Mouse (Mus musculus): ENCODE measurements around the gene Pcsk2. TPM values are rescaled to one million over a fixed set of nuclear protein-coding genes. Genes with fewer than 3 reads are reported as not detected.

Gene Pcsk2
- total RNA-seq, 1 experiment: 0.27 TPM

GRCm38 (mm10) chr2:143603071-143603470, 57.1 kb downstream of the Pcsk2 start:
- no peaks in the 10 kb centered on the region for H3K36me3 ChIP-seq (ENCODE audit: control insufficient read depth, insufficient read depth, low read length, poor library complexity, severe bottlenecking)
- DNase-seq (ENCODE audit: low read depth, low spot score): peak; percentile 39
- no peaks in the 10 kb centered on the region for H3K9me3 ChIP-seq (ENCODE audit: control insufficient read depth, insufficient read depth, low read depth, low read length)
- H3K4me3 ChIP-seq (ENCODE audit: insufficient read depth in 1 of 2, low read depth in 1 of 2, low read length in 2 of 2, poor library complexity in 1 of 2, severe bottlenecking in 1 of 2): no peak overlapping the region
- in situ Hi-C loops (cut with MboI; ENCODE audit: low sequenced_read_pairs in 2 of 2, unreplicated experiment in 2 of 2): no loop called here
- TF ChIP-seq HCFC1 (IDR thresholded peaks at IDR 0.05; ENCODE audit: borderline replicate concordance, insufficient read depth, low read length): no peak
- 0 out of 2 replicates have a peak, but pooled peaks have one; percentile 28 for TF ChIP-seq CHD2 (IDR thresholded peaks at IDR 0.05; ENCODE audit: low read depth, low read length)
- no peaks in the 10 kb centered on the region for H3K4me1 ChIP-seq (ENCODE audit: control insufficient read depth in 2 of 2, insufficient read depth in 2 of 2, low read length in 2 of 2, poor library complexity in 1 of 2)
- H3K27ac ChIP-seq (ENCODE audit: insufficient read depth, low read depth, low read length, poor library complexity, severe bottlenecking): no peak overlapping the region
- H3K9ac ChIP-seq (ENCODE audit: insufficient read depth, low read depth, low read length, poor library complexity, severe bottlenecking): no peak overlapping the region

GRCm38 (mm10) chr2:143603871-143604512, 58.0 kb downstream of the Pcsk2 start:
- peak; percentile 47 for DNase-seq (ENCODE audit: low read depth, low spot score)
- no peak for TF ChIP-seq HCFC1 (IDR thresholded peaks at IDR 0.05; ENCODE audit: borderline replicate concordance, insufficient read depth, low read length)
- TF ChIP-seq CHD2 (IDR thresholded peaks at IDR 0.05; ENCODE audit: low read depth, low read length): no peak
- no peak for TF ChIP-seq ZC3H11A (IDR thresholded peaks at IDR 0.05; ENCODE audit: borderline replicate concordance, low read depth, low read length)
- no peak for TF ChIP-seq MAFK (IDR thresholded peaks at IDR 0.05; ENCODE audit: insufficient read depth, low read depth, low read length)
- no peak for TF ChIP-seq ZNF384 (IDR thresholded peaks at IDR 0.05; ENCODE audit: low read depth, low read length)
- in situ Hi-C loops (cut with MboI; ENCODE audit: low sequenced_read_pairs in 2 of 2, unreplicated experiment in 2 of 2): no loop called here
- Histone ChIP-seq H3K9me3 (ENCODE audit: control insufficient read depth, insufficient read depth, low read depth, low read length) (no peaks in the 10 kb centered on the region), H3K4me1 (ENCODE audit: control insufficient read depth in 2 of 2, insufficient read depth in 2 of 2, low read length in 2 of 2, poor library complexity in 1 of 2) (no peaks in the 10 kb centered on the region), H3K9ac (ENCODE audit: insufficient read depth, low read depth, low read length, poor library complexity, severe bottlenecking) (no peak overlapping the region), H3K4me3 (ENCODE audit: insufficient read depth in 1 of 2, low read depth in 1 of 2, low read length in 2 of 2, poor library complexity in 1 of 2, severe bottlenecking in 1 of 2) (no peak overlapping the region), H3K36me3 (ENCODE audit: control insufficient read depth, insufficient read depth, low read length, poor library complexity, severe bottlenecking) (no peaks in the 10 kb centered on the region), H3K27ac (ENCODE audit: insufficient read depth, low read depth, low read length, poor library complexity, severe bottlenecking) (no peak overlapping the region)

- DNase-seq (ENCODE audit: low read depth, low spot score): no peak
- H3K4me1 ChIP-seq (ENCODE audit: control insufficient read depth in 2 of 2, insufficient read depth in 2 of 2, low read length in 2 of 2, poor library complexity in 1 of 2): no peaks in the 10 kb centered on the region
- no peaks in the 10 kb centered on the region for H3K9me3 ChIP-seq (ENCODE audit: control insufficient read depth, insufficient read depth, low read depth, low read length)
- in situ Hi-C loops (cut with MboI; ENCODE audit: low sequenced_read_pairs in 2 of 2, unreplicated experiment in 2 of 2): no loop called here
- H3K36me3 ChIP-seq (ENCODE audit: control insufficient read depth, insufficient read depth, low read length, poor library complexity, severe bottlenecking): no peaks in the 10 kb centered on the region
- H3K4me3 ChIP-seq (ENCODE audit: insufficient read depth in 1 of 2, low read depth in 1 of 2, low read length in 2 of 2, poor library complexity in 1 of 2, severe bottlenecking in 1 of 2): no peak overlapping the region
- H3K9ac ChIP-seq (ENCODE audit: insufficient read depth, low read depth, low read length, poor library complexity, severe bottlenecking): no peak overlapping the region
- no peak overlapping the region for H3K27ac ChIP-seq (ENCODE audit: insufficient read depth, low read depth, low read length, poor library complexity, severe bottlenecking)
- TF ChIP-seq HCFC1 (IDR thresholded peaks at IDR 0.05; ENCODE audit: borderline replicate concordance, insufficient read depth, low read length) (no peak), CHD2 (IDR thresholded peaks at IDR 0.05; ENCODE audit: low read depth, low read length) (no peak), MAFK (IDR thresholded peaks at IDR 0.05; ENCODE audit: insufficient read depth, low read depth, low read length) (no peak), ZC3H11A (IDR thresholded peaks at IDR 0.05; ENCODE audit: borderline replicate concordance, low read depth, low read length) (no peak), ZNF384 (IDR thresholded peaks at IDR 0.05; ENCODE audit: low read depth, low read length) (no peak)
These were observed 64.7 kb downstream of the Pcsk2 start for GRCm38 (mm10) chr2:143610355-143611331.

- Histone ChIP-seq H3K4me1 (ENCODE audit: control insufficient read depth in 2 of 2, insufficient read depth in 2 of 2, low read length in 2 of 2, poor library complexity in 1 of 2) (no peaks in the 10 kb centered on the region), H3K9ac (ENCODE audit: insufficient read depth, low read depth, low read length, poor library complexity, severe bottlenecking) (no peak overlapping the region), H3K27ac (ENCODE audit: insufficient read depth, low read depth, low read length, poor library complexity, severe bottlenecking) (no peak overlapping the region), H3K9me3 (ENCODE audit: control insufficient read depth, insufficient read depth, low read depth, low read length) (no peaks in the 10 kb centered on the region), H3K4me3 (ENCODE audit: insufficient read depth in 1 of 2, low read depth in 1 of 2, low read length in 2 of 2, poor library complexity in 1 of 2, severe bottlenecking in 1 of 2) (no peak overlapping the region), H3K36me3 (ENCODE audit: control insufficient read depth, insufficient read depth, low read length, poor library complexity, severe bottlenecking) (no peaks in the 10 kb centered on the region)
- DNase-seq (ENCODE audit: low read depth, low spot score): no peak
- TF ChIP-seq HCFC1 (IDR thresholded peaks at IDR 0.05; ENCODE audit: borderline replicate concordance, insufficient read depth, low read length) (no peak), ZC3H11A (IDR thresholded peaks at IDR 0.05; ENCODE audit: borderline replicate concordance, low read depth, low read length) (no peak), ZNF384 (IDR thresholded peaks at IDR 0.05; ENCODE audit: low read depth, low read length) (no peak), MAFK (IDR thresholded peaks at IDR 0.05; ENCODE audit: insufficient read depth, low read depth, low read length) (no peak), CHD2 (IDR thresholded peaks at IDR 0.05; ENCODE audit: low read depth, low read length) (no peak)
- in situ Hi-C loops (cut with MboI; ENCODE audit: low sequenced_read_pairs in 2 of 2, unreplicated experiment in 2 of 2): no loop called here
These were observed 67.5 kb downstream of the Pcsk2 start for GRCm38 (mm10) chr2:143613466-143613865.

Measured in ES-E14 (cell line).